Mouse (Mus musculus) small intestine, adult 2 months (tissue): ENCODE results near the gene Abracl.

Experiments
- CTCF ChIP-seq: fragments of 200-500 bp; IDR thresholded peaks from 2 replicates; pipeline ENCODE4 v1.5.1; 2012; ENCODE audit warnings: low read depth, mild to moderate bottlenecking, control low read depth, inconsistent platforms, low read length, moderate library complexity, mixed read lengths; ENCODE audit not compliant: insufficient replicate concordance, insufficient read length; ENCODE audit errors: extremely low read depth
- POLR2A ChIP-seq: fragments of 200-500 bp; IDR thresholded peaks from 2 replicates; pipeline ENCODE4 v1.6.1; 2012; ENCODE audit warnings: low read depth, mild to moderate bottlenecking, control low read depth, inconsistent platforms, low read length, moderate library complexity

DNA sequence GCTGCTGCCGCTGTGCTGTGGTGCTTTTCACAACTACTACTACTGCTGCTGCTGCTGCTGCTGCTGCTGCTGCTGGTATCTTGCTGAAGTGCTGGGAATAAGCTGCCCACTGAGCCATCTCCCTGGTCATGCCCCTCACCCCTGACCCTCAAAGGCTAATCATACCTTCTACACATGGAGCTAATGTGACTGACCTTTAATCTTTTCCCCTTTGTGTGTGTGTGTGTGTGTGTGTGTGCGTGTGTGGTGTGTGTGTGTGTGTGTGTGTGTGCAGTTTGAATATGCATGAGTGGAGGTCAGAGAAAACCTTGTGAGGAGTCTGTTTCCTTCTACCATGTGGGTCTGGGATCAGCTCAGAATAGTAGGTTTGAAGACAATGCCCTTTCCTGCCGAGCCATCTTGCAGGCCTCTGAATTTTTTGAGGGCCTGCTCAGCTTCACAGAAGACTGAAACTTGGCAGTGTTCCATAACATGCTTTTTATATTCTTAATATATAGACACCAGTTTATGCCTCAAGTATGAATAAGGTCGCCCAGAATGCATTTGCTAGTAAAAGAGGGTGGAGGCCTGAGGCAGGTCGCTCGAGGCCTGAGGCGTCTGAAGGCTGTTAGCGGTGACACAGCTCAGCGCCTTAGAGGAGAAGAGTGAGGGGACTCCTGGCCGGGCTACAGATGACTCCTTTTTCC is 44.8 kb upstream of the Abracl start:
- TF ChIP-seq POLR2A (no peak), CTCF (no peak)
